Mouse (Mus musculus) granulocyte monocyte progenitor cell, adult 5-6 weeks (primary cell): Measurements from ENCODE around the gene Kmt2d. TPM values are rescaled to one million over a fixed set of nuclear protein-coding genes. Genes with fewer than 3 reads are reported as not detected.

Experiments
- ATAC-seq: replicated peaks from 2 replicates; pipeline ENCODE4 v1.8.0; 2016; ENCODE audit warnings: mild to moderate bottlenecking, moderate TSS enrichment, inconsistent platforms; ENCODE audit not compliant: poor library complexity, severe bottlenecking
- total RNA-seq, 2 experiments: library from RNA; stranded (forward) in 1 of 2; stranded (reverse) in 1 of 2; fragments of 200-712, 200-1000 nt in 1 of 2; fragments of >200 nt in 1 of 2; fragmentation: Nextera tagmentation in 1 of 2; gene quantifications; 2 replicates each; pipeline ENCODE4 v1.2.3; 2014 to 2017

The Kmt2d gene
- total RNA-seq, 2 experiments from 2014 or later, result 24.9 to 59.0 TPM

DNA sequence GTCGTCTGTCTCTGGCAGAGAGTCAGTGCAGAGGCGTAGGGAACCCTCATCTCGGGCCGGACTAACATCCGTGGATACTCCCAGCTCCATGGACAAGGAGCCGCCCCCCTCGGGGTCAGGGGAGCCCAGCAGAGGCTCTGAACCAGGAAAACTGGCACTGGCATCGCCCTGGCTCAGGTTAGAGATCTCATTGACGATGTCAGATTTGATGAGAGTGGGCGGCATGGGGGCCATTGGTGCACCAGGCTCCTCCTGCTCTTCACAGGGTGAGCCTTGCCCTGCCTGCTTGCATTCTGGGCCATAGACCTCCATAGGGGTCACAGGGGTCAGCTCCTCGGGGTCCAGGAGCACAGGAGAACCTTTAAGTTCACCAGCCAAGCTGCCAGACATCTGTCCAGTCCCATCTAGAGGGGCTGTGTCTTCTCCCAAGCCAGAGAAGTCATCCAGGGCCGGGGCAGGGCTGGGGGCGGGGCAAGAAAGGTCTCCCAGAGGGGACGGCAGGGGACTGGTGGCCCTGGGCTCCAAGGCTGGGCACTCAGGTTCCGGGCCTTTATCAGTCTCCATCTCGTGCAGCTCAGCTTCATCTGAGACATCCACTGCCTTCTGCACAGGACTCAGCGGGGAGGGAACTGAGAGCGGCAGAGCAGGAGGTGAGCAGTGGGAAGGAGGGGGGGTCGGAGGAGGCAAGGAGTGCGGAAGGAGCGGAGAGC lies 9.1 kb downstream of the Kmt2d start:
- no peak for ATAC-seq

DNA sequence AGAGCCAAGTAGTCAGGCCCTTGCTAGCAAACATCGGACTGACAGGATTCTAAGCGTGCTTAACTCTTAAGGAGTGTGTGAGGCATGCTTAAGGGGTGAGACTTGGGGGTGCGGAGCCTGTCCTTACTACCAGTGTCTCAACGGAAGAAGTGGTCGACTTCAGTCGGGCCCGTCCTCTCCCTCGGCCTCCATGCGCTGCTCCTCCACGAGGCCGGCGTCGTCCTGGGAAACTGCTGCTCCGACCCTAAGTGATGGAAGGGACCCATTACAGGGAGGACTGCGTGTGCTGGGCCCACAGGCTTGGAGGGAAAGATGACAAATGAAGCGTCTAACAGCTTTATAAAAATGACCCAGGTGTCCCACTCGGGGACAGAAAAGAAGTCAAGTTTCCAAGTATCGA lies 10.1 kb downstream of the Kmt2d start:
- no peak for ATAC-seq

DNA sequence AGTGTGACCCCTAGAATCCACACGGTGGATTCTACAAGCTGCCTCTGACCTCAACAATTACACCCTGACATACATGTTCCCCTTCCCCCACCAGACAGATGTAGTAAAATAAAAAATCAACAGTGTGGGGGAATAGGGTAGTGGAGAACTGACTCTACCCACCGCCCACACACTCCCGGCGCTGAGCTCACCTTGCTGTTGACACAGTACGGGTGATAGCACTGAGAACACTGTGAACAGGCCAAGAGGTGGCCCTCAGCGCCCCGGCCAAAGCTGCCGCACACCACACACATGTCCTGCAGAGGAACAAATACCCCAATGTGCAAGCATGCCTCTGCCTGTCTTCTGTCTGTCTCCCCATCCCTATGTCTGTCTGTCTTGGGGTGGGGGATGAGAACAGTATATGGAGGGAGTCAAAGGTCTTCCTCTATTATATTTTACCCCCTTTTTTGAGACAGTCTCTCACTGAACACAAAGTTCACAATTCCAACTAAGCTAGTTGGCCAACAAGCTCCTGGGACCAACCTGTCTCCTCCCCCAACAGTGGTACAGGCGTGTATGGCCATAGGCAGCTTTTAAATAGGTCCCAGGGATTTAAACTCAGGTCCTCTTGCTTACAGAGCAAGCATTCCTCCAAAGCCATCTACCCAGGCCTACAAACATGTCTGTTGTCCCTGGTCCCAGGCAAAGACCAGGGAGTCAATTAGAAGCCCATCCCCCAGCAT lies 11.5 kb downstream of the Kmt2d start:
- no peak for ATAC-seq

DNA sequence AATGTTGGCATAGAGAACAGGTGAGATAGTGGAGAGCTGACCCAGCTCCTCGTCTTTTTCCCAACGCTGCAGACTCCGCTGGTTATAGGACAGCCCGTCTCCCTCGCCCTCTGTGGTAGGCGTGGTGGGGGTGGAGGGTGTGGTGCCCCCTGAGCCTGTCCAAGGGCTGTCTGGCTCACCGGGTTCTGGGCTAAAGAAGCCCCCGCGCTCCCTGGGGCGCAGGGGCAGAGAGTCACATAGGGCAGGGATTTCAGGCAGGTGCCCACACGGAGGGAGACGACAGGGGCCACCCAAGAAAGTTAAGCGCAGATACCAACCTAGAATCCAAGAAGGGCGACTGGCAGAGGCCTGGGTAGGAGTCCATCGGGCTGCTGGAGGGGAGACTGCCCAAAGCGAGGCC lies 16.8 kb downstream of the Kmt2d start:
- ATAC-seq, result no peak

DNA sequence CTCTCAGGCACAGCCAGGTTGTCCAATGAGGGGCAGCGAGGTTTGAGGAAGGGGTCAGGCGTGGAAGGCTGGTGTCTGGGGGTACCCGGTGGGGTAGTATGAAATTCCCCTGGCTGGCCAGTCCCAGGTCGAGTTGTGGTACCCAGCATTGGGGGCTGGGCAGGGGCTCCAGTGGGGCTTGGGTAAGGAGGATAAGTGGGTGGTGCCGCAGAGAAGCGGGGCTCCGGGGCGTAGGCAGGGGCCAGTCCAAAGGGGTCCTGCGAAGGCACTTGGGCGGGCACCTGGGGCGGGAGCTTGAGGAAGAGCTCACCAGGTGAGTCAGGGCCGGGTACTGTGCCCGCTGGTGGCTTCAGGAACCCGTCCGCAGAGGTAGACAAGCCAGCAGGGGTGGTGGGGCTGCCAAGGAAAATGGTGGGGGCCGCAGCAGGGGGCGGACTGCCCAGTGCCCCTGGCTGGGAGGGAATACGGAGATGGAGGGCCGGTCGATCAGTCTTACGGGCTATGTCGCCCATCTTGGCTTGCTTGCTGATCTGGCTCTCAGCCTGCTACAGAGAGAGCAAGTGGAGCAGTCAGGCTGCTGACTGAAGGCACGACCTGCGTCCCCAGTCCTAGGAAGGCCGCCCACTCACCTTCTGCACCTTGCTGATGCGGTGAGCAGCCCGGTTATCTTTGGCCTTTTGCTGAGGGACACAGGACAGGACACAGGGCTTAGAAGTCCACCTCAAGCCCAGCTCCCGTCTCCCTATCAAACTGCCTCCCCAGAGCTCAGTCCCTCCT lies 17.7 kb downstream of the Kmt2d start:
- no peak for ATAC-seq

DNA sequence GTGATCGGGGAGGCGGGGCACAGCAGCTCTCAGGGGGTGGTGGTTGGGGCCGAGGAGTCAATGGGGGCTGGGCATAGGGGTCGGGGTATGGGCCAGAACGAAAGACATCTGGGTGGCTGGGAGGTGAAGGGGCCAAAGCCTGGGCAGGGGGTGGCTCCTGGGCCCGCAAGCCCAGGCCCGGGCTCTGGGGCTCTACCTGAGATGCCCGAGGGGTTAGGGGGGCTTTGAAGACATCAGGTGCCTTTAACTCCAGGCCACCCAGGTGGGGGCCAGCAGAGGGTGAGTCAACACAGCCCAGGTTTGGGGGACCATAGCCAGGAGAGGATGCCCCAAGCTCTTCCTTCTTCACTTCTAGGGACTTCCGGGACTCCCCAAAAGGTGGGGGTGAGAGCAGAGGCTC lies 18.3 kb downstream of the Kmt2d start:
- no peak for ATAC-seq

DNA sequence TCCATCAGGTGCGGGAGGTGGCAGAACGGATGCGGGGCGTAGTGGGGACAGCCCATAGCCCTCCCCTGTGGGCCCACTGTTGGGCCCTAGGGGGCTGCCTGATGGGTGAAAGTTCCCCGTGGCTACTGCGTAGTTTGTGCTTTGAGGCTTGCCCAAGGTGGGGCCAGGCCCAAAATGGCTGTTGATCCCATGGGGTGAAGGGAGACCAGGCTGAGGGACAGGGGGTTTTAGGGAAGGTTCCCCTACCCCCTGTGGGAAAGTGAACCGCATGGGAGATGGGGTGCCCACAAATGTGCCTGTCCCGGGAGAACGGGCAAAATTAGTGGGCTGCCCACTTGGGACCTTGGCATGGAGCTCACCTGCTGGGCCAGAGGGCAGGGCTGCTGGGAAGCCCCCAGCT lies 18.9 kb downstream of the Kmt2d start:
- ATAC-seq, result no peak

DNA sequence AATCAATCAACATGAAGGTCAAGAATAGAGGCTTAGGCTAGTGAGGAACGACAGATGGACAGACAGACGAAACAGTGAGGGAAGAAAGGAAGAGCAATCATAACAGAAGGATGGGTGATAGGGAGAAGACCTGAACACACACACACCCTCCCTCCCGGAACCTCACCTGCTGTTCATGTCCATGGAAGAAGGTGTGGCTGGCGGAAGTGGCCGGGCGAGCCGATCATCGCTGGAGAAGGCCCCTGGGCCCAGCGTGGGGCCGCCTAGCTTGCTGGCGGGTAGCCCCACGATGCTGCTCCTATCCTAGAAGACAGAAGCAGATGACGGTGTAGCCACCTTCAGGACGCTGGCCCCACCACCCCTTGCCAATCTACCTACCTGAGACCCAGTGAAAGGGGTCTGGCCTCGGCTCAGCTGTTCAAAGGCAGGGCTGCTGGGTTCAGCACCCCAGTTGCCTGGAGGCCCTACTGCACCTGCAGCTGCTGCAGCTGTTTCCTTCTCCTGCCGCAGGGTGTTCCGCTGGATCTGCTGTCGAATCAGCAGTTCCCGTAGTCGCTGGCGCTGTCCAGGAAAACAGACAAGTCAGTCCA lies 19.7 kb downstream of the Kmt2d start:
- ATAC-seq, result no peak

DNA sequence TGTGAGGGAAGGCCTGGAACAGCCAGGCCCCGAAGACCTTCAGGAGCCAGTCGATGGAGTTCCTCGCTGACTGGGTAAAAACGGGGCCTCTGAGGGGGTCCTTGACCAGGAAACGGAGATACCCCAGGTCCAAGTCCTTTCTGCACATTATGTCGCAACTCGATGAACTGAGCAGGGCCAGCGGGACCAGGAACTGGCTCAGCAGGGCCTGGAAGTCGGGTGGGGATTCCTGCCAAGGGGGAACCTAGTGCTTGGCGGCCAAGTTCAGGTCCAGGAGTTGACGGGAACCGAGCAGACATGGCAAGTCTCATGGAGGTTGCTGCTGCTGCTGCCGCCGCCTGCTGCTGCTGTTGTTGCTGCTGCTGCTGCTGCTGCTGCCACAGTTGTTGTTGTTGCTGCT lies 20.3 kb downstream of the Kmt2d start:
- no peak for ATAC-seq

DNA sequence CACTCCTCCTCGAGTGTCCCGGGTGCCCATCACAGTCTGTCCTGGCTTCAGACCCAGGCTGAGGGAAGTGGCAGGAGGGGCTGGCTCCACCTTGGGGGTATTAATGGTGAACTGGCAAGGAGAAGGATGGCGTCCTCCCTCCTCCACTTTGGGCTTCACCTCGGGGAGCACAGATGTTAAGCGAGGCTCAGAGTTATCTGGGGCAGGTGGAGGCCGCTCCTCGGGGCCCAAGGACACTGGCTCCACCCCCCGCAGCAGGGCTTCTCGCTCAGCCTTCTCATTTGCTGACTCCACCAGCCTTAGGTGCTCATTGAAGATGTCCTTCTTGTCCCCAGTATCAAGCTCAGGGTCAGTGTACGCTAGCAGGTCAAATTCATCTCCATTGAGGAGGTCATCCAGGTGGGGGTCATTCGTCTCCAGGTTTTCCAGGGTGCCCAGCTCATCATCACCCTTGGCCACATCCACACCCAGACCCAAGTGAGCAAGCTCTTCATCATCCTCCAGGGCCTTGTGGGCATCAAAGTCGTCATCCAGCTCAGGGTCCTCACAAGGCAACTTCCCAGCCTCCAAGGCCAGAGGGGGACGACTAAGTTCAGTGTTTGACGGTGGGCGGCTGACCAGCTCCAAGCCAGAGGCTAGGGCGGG lies 20.9 kb downstream of the Kmt2d start:
- no peak for ATAC-seq

DNA sequence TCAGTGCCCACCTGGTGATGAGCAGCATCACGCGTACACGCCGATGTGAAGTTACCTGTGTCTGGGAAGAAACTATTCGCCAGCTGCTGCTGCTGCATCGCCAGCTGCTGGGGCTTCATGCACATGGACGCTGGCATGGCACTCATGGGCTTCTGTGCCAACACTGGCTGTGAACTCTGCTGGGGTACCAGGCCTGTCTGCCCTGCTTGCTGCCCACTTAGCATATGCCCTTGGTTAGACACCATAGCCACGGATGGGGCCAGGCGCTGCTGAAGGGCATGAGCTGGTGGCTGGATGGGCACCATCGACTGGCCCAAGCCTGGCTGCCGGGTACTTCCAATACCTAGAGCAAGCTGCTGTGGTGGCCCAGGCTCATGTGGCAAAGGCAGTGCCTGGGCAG lies 21.8 kb downstream of the Kmt2d start:
- no peak for ATAC-seq

DNA sequence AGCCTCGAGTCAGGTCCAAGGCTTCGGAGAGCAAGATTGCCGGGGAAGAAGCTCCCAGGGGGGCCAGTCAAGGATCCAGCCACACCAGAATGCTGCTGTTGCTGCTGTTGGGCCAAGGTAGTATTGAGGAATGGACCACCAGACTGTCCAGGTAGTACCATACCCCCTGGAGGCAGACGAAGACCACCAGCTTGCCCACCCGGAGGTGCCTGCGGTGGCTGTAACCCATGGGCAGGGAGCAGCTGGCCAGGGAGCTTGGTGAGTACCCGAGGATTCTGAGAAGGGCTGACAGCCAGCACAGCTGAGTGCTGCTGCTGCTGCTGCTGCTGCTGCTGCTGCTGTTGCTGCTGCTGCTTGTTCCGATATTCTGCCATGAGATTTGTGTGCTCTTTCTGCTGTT lies 24.9 kb downstream of the Kmt2d start:
- no peak for ATAC-seq

DNA sequence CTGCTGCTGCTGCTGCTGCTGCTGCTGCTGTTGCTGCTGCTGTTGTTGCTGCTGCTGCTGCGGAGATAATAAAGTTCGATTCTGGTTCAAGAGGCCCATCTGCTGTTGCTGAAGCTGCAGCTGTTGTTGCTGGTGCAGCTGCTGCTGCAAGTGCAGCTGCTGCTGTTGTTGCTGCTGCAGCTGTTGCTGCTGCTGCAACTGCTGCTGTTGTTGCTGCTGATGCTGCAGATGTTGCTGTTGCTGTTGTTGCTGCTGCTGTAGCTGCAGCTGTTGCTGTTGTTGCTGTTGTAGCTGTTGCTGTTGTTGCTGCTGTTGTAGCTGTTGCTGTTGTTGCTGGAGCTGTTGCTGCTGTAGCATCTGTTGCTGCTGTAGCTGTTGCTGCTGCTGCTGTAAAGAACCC lies 25.9 kb downstream of the Kmt2d start:
- ATAC-seq, result no peak

DNA sequence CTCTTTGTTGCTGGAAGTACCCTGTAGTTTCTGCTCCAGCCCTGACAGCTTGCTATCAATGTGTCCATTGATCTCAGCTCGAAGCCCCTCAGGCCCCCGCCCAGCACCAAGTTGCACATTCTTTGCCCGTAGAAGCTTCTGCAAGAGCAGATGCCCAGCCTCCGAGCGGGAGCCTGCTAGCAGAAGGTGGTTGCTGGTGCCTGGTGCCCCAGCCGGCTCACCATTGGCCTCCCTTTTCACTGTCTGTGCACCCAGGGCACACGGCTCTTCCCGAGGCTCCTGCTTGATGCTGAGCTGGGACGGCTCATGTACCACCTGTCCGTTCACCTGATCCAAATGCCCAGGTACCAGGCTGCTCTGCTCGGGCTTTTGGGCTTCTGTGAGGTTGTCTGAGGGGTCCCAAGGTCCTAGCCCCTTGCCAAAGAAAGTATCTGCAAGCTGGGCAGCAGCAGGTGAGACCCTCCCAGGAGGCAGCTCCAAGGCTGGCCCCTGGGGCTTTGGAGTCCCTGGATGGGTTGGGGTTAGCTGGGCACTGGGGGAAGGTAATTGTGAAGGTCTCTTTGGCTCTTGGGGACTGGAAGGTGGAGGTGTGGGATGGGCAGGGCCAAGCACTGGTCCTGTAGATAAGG lies 27.3 kb downstream of the Kmt2d start:
- ATAC-seq, result no peak

DNA sequence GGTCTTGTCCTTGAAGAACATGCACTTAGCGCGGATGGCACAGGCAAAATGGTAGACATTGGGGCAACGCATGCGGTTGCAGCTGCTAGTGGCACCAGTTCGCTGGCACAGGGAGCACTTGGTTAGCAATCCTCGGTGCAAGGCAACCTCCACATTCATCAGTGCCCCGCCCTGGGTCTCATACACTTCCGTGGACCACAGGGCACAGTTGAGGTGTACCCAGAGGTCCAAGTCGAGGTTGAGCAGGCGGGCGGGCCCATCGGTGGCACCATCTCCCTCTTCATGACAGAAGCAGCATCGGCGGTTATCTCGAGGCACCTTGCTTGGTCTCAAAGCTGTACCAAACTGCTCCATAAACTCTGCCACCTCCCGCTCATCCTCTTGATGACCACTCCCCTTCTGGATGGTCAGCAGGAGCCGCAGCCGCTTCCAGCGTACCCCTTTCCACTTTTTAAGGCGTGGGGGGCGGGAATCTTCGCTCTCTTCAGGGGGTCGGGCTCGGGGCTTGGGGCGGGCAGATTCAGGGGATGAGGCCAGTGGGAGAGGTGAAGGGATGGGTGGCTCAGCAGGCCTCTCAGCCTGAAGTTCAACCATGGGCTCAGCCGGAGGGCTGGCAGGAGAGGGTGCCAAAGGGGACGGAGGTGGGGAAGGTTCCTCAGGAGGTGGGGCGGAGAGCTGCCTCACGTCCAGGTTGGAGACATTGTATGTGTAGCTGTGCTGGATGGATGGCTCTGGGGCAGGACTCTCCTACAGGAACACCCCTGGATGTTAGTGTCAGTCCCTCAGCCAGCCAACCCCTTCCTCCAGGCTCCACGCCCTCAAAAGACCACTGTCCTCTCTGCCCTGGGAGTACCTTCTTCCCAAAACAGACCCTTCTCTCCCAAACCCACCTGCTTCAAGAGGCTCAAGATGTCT lies 31.1 kb downstream of the Kmt2d start:
- ATAC-seq, result no peak

DNA sequence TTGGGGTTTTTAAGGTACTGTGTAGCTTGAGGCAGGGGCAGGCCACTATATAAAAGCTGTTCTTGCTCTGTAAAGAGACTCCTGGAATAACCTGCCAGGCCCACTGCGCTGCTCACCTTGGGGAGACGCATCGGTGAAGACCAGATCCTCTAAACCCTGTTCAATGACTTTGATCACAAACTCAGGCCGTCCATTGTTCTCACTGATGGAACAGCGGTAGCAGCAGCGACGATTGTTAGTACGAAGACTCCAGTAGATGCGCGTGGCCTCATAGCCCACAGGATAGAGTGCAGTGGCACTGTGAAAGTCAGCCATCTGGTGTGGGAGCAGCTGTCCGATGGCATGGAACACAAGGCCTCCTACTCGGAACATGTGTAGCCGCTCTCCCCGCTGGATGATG lies 31.8 kb downstream of the Kmt2d start:
- ATAC-seq, result no peak

DNA sequence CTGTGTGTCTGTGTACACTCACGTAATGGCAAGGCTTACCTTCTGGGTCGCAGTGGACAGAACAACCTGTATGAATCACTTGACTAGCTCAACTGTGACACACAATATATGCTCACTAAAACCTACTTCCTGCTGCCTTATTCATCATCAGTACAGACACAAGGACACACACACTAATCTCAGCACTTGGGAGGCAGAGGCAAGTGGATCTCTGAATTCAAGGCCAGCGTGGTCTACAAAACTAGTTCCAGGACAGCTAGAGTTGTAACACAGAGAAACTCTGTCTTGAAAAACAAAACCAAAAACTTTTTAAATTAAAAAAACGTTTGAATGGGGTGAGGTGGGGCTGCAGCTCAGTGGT lies 33.3 kb downstream of the Kmt2d start:
- ATAC-seq, result no peak

DNA sequence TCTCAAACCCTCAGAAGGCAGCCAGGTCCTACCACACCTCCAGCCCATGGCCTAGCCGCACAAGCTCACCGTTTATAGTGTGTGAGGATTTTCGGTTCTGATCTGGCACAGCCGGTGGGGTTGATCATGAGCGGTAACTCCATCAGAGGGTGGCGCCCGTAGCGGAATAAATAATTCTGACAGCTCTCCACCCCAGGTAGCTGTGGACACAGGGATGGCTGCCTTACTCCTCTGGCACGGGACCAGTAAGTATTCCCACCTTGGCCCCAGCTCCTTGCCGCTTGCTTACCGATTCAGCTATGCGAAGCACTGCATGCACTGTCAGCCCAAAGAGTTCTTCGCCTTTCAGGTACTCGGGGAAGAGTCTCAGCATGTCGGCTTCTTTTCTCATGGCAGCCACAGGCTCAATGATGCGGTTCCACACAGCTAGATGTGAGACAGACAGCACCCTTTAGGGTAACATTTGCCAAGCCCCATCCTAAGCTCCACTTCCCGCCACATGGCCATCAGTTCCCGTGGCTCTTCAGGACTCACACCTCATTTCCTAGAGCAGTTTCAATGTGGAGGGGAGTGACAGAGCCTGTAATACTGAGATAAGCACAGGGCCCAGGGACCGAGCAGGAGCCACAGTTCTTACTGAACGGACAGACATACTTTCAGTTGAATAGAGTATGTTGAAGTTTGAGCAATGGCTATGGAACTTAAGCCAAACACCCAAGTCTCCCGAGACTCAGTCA lies 33.8 kb downstream of the Kmt2d start:
- ATAC-seq, result no peak

DNA sequence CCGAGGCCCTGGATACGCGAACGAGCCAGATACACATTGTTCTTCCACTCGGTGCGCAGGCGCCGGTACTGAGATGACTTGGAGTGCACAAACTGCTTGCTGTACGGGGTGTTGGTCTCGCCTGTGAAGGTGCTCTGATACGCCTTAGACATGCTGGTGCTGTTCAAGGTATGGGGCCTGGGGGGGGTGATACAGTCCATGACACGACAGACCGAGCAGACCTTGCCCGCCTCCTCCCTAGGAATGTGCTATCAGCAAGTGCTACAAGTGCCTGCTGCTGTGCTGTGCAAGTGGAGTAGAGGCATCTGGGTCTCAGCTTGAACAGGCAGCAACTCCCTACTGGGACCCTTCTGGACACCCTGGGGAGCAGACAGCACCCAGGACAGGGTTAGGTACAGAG lies 35.7 kb downstream of the Kmt2d start:
- no peak for ATAC-seq
